Mouse (Mus musculus): ENCODE data around the gene Pitpnm2. TPM values are rescaled to one million over a fixed set of nuclear protein-coding genes. Genes with fewer than 3 reads are reported as not detected.

Gene Pitpnm2
- polyA plus RNA-seq, 1 experiment = 8.8 TPM

- WGBS = 69% methylated on average over 13 of the region's 13 CpGs
- no peak for DNase-seq (ENCODE audit: low read depth, low spot score)
These were observed 43.0 kb downstream of the Pitpnm2 start for GRCm38 (mm10) chr5:124206481-124207038.

- no peak for DNase-seq (ENCODE audit: low read depth, low spot score)
- WGBS = 65% methylated on average over 5 of the region's 5 CpGs
These were observed 43.7 kb downstream of the Pitpnm2 start for GRCm38 (mm10) chr5:124205809-124206380.

DNA sequence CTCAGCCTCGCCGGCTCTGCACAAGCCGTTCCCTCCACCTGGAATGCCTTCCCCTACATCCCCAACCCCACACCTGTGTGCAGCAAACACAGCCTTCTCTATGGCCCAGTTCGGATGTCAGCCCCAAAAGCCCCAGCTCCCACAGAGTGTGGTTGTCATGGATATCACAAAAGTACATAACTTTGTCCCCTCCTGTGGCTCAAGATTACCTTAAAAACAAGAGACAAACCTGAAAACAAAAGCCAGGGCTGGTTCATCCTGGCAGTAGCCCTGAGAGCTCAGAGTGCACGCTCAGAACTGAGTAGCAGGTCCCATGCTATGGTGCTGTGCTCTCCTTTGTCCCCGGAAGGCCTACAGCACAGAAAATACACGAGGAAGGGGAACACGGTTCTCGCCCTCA lies 44.3 kb downstream of the Pitpnm2 start:
- no peak for DNase-seq (ENCODE audit: low read depth, low spot score)
- WGBS = 87% methylated on average over 9 of the region's 9 CpGs

DNA sequence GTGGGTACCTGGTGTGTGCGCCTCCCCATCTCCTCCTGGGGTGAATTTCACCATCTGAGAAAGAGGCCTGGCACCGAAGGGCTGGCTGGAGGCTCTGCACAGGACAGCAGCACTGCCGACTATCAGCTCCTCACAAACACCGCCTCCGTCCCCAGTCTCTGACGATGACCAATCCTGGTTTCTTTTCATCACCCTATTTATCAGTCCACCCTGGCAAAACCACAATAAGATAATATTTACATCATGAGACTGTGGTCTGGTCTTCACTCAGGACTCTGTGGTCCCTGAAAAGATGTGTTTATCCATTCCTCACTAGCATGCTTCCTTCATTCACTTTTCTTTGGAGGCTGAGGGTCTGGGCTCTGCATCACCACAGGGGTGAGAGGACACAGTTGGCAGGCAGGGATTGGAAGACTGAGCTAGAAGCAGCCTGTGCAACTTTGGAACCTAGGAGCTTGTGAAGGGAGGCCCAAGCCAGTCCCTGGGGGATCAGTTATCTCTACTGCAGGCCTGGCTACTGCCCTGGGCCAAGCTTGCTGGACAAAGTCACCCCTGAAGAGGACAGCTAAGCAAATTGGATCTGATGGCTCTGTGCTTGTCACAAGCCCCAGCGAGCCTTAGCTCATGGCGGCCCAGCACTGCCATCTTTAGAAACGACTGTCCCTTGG lies 45.3 kb downstream of the Pitpnm2 start:
- WGBS = 92% methylated on average over 9 of the region's 9 CpGs
- DNase-seq (ENCODE audit: low read depth, low spot score) = no peak

- no peak for DNase-seq (ENCODE audit: low read depth, low spot score)
- 82% methylated on average over 4 of the region's 4 CpGs for WGBS
These were observed 46.3 kb downstream of the Pitpnm2 start for GRCm38 (mm10) chr5:124203251-124203650.

DNA sequence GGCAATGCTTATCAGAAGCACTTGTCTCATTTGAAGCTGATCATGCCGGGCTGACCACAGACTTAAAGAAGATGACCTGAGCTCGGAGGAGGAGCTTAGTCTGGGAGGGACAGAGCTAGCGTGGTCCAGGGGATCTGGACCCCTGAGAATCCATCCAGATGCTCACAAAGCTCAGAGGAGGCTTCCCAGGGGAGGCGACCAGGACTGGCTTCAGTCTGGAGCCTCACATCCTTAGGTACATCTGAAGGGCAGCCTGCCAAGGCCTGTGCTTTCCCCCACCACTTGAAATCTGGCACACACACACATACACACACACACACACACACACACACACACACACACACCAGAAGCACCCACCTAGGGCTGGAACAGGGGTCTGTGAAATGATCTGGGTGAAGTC lies 47.5 kb downstream of the Pitpnm2 start:
- DNase-seq (ENCODE audit: low read depth, low spot score) = no peak
- WGBS = 81% methylated on average over 4 of the region's 4 CpGs

- no peak for DNase-seq (ENCODE audit: low read depth, low spot score)
- WGBS = 60% methylated on average over 2 of the region's 2 CpGs
These were observed 48.0 kb downstream of the Pitpnm2 start for GRCm38 (mm10) chr5:124201564-124201963.

DNA sequence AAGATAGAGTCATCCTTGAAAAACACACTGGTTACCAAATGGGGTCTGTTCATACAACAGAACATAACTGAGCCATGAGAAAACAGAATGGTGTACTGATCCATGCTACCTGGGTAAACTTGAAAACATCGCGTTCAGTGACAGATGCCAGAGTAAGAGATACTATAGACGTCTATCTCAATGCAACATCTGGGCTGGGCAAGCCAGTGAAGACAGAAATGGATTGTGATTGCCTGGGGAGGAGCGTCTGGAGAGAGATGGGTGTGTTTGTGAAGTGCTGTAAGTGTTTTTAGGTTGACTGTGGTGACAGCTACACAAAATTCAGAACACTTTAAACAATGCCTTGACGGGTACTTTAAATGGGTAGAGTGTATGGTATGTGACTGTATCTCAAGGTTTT lies 48.7 kb downstream of the Pitpnm2 start:
- DNase-seq (ENCODE audit: low read depth, low spot score) = no peak
- WGBS = 55% methylated on average over 5 of the region's 5 CpGs

DNA sequence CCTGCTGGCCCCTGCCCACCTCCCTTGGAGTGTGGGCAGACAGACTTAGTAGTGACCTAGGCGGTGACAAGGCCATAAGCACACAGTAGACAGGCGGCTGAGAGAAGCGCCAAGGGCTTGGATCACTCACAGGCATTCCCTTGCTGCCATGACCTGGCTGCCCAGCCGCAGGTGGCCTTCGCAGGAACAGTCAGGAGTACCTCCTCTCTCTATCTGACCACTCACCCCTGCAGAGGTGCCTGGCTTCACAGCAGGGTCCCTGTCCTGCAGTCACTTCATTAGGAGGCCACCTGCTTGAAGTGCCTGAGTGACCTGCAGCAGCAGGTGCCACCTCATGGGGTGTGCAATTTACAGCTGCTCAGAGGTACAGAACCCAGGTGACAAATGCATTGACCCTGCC lies 50.4 kb downstream of the Pitpnm2 start:
- DNase-seq (ENCODE audit: low read depth, low spot score) = no peak
- WGBS = 96% methylated on average over 5 of the region's 5 CpGs

DNA sequence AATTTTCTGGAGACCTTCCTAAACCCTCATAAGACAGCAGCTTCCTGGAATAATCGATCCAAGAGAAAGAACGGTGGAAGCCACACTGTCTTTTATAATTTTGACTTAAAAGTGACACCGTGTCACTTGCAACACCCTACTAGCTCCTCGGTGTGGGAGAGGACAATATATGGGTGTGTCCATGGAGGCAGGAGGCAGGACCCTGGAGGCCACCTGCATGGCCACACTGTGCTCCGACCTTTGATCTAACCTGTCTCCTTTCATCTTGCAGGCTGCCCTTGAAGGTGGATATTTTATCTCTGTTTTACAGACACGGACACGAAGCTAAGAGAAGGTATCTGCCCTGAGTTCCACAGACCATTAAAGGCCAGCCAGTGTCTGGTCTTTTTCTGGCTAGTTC lies 51.1 kb downstream of the Pitpnm2 start:
- 37% methylated on average over 7 of the region's 7 CpGs for WGBS

GRCm38 (mm10) chr5:124196082-124196481 lies 53.5 kb downstream of the Pitpnm2 start:
- WGBS = 66% methylated on average over 4 of the region's 4 CpGs
- no peak for DNase-seq (ENCODE audit: low read depth, low spot score)

More for the DNA sequence above, 51.1 kb downstream of the Pitpnm2 start:
- DNase-seq (ENCODE audit: low read depth, low spot score) = no peak

DNA sequence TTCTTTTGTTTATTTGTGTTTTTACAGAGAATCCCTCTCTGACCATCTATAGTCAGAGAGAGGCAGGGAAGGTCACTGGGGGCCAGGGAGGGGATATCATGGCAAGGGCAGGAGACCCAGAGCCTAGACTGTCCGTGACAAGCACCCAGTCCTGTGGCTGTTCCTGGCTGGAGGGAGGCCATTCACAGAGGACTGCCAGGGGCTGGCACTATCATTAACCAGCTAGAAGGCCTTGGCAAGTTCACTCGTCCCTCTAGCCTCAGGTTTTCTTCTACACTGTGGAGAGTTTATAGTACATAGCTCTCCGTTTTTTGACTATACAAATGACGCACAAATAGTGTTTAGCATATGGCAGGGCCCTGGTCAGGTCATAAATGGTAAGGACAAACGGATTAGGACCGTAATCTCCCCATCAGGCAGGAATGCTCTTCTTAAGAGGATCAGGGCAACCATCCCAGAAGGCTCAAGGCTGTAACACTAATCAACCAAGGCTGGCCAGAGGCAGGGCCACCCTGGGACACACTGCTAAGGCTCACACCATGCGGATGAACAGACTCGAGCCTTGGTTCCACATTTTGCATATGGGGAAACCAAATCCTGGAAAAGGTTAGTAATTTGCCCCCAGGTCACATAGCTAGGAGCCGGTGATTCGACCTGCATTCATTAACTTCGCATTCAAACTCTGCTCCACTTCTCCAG lies 55.0 kb downstream of the Pitpnm2 start:
- WGBS = 67% methylated on average over 11 of the region's 11 CpGs
- no peak for DNase-seq (ENCODE audit: low read depth, low spot score)

DNA sequence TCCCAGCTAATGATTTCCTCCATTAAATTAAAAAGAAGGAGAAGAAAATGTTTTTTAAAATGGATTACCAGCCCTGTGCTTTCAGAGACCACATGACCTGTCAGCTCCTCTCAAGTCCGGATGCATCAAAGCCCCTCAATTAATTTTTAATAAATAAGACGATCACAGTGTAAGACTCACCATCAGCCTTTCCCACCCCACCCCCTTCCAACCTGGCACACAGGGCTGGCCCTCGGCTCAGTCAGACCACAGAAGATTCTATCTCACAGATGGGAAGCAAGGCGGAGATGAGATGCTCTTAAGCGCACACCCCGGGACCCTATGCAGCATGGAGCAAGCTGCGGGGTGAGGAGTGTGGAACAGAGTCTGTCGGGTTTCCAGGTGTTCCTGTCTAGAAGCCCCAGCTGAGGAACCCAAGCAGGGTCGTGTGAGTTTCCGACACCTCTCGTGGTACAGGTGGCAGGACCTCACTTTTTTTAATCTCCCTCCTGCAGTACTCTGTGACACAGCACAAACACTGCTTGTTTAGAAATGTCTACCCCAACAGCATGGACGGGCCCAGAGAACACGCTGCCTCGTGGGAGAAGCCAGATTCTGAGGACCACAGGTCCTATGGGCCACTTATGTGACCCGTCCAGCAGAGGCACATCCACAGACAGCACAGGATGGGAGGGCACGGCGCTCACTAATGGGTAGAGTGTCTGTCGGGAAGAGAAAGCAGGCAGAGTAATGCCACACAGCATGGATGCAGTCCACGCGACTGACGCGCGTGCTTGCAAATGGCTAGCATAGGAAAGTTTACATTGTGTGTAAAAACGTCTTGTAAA lies 56.1 kb downstream of the Pitpnm2 start:
- no peak for DNase-seq (ENCODE audit: low read depth, low spot score)
- 82% methylated on average over 24 of the region's 24 CpGs for WGBS

DNA sequence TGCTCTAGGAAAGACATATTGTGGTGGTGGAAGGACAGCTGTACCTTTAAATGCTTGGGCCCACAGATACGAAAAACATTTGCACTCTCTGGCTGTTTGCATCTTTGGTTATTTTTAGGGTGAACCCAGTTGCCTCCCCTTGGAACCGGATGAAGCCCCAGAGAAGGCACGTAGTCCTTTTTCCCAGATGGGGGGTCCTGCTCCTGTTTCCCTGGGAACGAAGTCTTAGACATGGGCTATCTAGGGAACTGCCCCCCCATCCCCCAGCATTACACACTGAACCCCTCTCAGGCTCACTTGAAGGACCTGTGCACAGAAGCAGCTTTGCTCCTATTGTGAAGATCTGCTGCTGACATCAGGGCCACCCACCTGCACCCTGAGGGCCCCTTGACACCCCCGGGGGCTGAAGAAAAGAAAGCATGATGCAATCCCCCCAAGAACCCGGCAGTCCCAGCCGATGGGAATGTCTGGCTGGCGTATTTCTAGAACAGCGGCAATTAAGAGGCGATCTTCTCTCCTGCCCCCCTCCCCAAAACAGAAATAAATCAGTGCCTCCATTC lies 56.8 kb downstream of the Pitpnm2 start:
- WGBS = 73% methylated on average over 10 of the region's 10 CpGs
- no peak for DNase-seq (ENCODE audit: low read depth, low spot score)

DNA sequence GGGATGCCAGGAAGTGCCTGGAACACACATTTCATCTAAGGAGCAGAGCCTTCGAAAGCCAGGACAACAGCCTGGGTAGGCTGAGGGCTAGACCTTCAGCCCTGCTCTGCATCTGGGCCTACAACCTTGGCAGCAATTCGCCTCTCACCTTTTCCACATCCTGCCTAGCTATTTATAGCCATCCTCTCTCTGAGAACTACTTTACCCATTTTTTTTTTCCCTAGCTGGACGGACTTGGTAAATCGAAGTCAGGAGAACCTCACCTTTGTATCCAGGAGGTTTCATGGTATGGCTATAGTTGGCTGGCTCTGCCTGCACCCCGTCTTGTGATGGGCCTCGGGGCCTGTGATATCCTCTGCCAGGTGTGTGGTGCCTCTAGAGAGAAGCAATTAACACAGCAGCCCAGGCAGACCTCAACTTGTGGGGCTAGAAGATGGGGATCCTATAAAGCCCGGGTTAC lies 57.3 kb downstream of the Pitpnm2 start:
- WGBS = 71% methylated on average over 7 of the region's 7 CpGs
- DNase-seq (ENCODE audit: low read depth, low spot score) = no peak

- no peak for DNase-seq (ENCODE audit: low read depth, low spot score)
These were observed 59.3 kb downstream of the Pitpnm2 start for GRCm38 (mm10) chr5:124190146-124190870.

DNA sequence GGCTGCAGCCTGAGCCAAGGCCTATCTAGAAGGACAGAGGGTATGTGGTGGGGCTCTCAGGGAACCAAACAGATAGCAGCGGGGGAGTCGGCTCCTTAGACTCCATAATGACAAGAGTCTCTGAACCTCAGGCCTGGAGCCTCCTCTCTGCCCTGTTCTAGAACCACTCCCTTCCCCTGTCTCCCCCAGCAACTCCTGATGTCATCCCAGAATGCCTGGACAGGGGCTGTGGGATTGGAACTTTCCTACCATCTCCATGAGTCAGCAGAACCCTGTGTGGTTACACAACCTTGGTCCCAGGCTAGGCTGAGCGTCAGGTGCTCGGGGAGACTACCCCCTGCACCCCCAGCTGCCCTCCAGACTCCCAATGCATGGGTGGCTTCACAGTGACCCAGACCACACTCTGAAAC lies 60.0 kb downstream of the Pitpnm2 start:
- 83% methylated on average over 4 of the region's 4 CpGs for WGBS
- DNase-seq (ENCODE audit: low read depth, low spot score) = no peak

More at GRCm38 (mm10) chr5:124190146-124190870, 59.3 kb downstream of the Pitpnm2 start:
- 84% methylated on average over 10 of the region's 10 CpGs for WGBS

GRCm38 (mm10) chr5:124187508-124188311 lies 61.9 kb downstream of the Pitpnm2 start:
- 51% methylated on average over 12 of the region's 12 CpGs for whole genome bisulfite sequencing
- DNase-seq (ENCODE audit: low read depth, low spot score) = no peak

Data from large intestine, adult 2 months (tissue).